Mouse (Mus musculus): ENCODE measurements around the gene Coro1b. TPM values are rescaled to one million over a fixed set of nuclear protein-coding genes. Genes with fewer than 3 reads are reported as not detected.

Gene Coro1b
- polyA plus RNA-seq, 1 experiment: 240 TPM

DNA sequence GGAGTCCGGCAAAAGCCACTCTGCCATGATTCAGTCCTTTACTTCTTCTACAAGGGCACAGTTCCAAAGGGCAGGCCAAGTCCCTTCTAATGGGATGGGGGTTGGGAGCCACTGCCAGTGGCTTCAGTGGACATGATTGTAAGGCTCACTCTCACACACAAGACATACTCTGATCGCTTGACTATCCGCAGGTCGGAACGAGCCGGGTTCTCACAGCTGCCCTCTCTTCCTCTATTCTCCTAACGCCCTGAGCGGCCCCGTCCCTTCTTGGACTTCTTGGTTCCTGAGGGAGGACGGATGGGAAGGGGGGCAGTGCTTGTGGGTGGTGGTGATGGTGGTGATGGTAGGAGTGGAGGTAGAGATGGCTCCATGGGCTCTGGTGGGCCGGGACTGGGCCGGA lies 8.4 kb downstream of the Coro1b start:
- H3K4me1 ChIP-seq (ENCODE audit: control insufficient read depth, insufficient read depth, low read length): peaks cover 21% of the 10 kb centered on the region
- TF ChIP-seq CTCF (IDR thresholded peaks at IDR 0.05; ENCODE audit: borderline replicate concordance, insufficient read depth, low read depth, low read length) (no peak), POLR2A (IDR thresholded peaks at IDR 0.05; ENCODE audit: borderline replicate concordance, insufficient read depth, low read length) (no peak)
- no peak overlapping the region for H3K27ac ChIP-seq (ENCODE audit: insufficient read depth, low read length)
- peak in 1 of 2 experiments; percentile 12 for DNase-seq
- no peak overlapping the region for H3K4me3 ChIP-seq (replicated peaks; ENCODE audit: insufficient read depth, low read depth, low read length)
- WGBS: 84% methylated on average over 12 of the region's 12 CpGs
- no peaks in the 10 kb centered on the region for H3K27me3 ChIP-seq (ENCODE audit: control insufficient read depth, insufficient read depth, low read length)

DNA sequence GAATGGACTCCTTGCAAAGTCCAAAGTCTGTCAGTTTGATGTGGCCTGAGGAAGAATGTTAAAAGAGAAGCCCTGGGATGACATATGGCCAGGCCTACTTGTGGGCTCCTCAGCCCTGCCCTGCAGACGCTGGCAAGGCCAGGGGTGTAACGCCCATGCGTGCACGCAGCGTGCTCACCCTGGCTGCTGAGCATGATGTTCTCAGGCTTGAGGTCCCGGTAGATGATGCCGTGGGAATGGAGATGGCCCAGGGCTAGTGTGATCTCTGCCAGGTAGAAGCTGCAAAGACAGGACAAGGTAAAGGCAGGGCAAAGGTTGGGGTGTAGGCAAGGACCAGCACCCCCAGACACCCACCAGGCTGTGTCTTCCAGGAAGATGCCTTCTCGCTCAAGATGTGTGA lies 10.6 kb downstream of the Coro1b start:
- 94% methylated on average over 8 of the region's 8 CpGs for WGBS
- peak in 1 of 2 experiments; percentile 16 for DNase-seq
- no peak overlapping the region for H3K27ac ChIP-seq (ENCODE audit: insufficient read depth, low read length)
- TF ChIP-seq POLR2A (IDR thresholded peaks at IDR 0.05; ENCODE audit: borderline replicate concordance, insufficient read depth, low read length): no peak
- no peaks in the 10 kb centered on the region for H3K27me3 ChIP-seq (ENCODE audit: control insufficient read depth, insufficient read depth, low read length)
- peaks cover 3% of the 10 kb centered on the region; the same call in 1 of the 2 replicates for H3K4me1 ChIP-seq (ENCODE audit: control insufficient read depth, insufficient read depth, low read length)
- no peak overlapping the region for H3K4me3 ChIP-seq (replicated peaks; ENCODE audit: insufficient read depth, low read depth, low read length)

DNA sequence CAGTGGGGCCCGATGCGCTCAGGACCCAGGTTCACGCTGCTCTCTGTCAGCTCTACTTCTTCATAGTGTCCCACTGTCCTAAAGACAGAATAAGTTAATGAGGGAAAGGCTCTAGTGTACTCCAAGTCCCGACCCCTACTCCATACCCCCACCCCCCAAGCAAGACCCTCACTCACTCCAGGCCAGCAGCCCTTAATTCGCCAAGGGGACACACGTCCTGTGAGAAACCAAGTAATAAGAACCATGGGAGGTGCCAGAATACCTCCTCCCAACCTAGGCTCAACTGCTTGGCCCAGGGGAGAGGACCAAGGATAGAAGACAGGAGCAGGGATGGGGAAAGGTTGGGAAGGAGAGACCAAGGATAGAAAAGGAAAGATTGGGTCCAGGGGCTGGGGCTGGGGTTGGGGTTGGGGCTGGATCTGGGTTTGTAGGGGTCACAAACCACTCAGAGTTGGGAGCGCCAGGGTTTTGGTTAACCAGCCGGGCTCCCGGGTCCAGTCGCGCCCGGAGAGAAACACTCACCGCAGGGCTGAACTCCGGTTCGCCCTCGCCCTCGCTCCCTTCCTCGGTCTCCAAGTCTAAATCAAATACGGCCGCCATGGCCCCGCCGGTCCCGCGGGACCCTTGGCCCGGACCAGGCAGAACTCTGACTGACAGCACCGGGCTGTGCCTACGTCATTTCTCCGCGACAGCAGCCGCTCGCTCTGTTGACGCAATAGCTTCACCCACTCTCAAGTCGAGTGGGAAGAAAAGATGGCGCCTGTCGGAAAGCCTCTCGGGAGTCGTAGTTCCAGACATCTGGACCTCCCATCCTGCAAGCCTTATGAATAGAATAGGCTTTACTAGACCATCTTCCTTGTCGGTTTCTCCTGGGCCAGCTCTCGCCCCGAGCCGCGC lies 14.5 kb downstream of the Coro1b start, which contains the start of gene Rps6kb2:
TSS of gene Rps6kb2 (minus strand) at position 709 of the 897 bp plus-strand sequence.
- Histone ChIP-seq H3K27me3 (ENCODE audit: control insufficient read depth, insufficient read depth, low read length) (no peaks in the 10 kb centered on the region), H3K27ac (ENCODE audit: insufficient read depth, low read length) (peak within 1 kb of the TSS; percentile 59), H3K4me1 (ENCODE audit: control insufficient read depth, insufficient read depth, low read length) (0 out of 2 replicates have a peak, but pooled peaks cover 3% of the 10 kb centered on the region), H3K4me3 (replicated peaks; ENCODE audit: insufficient read depth, low read depth, low read length) (peak within 1 kb of the TSS; percentile 75)
- DNase-seq: peak; percentile 97
- 6% methylated on average over 42 of the region's 42 CpGs for WGBS
- TF ChIP-seq CTCF (IDR thresholded peaks at IDR 0.05; ENCODE audit: borderline replicate concordance, insufficient read depth, low read depth, low read length) (no peak), POLR2A (IDR thresholded peaks at IDR 0.05; ENCODE audit: borderline replicate concordance, insufficient read depth, low read length) (peak; percentile 71; the same call in 1 of the 2 replicates)

DNA sequence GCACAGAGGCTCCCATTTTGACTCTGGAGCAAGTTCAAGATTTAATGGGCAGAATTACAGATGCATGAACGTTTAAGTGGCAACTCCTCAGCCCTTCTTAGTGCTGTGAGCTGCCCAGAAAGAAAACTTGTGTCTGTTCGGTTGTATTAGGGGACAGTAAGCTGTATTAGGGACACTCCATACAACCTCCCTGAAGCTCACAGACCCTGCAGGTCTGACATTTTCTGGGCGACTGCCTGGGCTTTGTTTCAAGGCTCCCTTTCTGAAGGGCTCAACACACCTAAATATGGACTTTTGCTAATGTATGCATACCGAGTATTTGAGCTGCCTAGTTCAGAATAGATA lies 15.1 kb downstream of the Coro1b start:
- H3K4me1 ChIP-seq (ENCODE audit: control insufficient read depth, insufficient read depth, low read length): 0 out of 2 replicates have a peak, but pooled peaks cover 3% of the 10 kb centered on the region
- H3K27me3 ChIP-seq (ENCODE audit: control insufficient read depth, insufficient read depth, low read length): no peaks in the 10 kb centered on the region
- H3K4me3 ChIP-seq (replicated peaks; ENCODE audit: insufficient read depth, low read depth, low read length): peak overlapping the region; percentile 75
- 28% methylated on average over 4 of the region's 4 CpGs for WGBS
- peak overlapping the region; percentile 59 for H3K27ac ChIP-seq (ENCODE audit: insufficient read depth, low read length)
- TF ChIP-seq CTCF (IDR thresholded peaks at IDR 0.05; ENCODE audit: borderline replicate concordance, insufficient read depth, low read depth, low read length) (no peak), POLR2A (IDR thresholded peaks at IDR 0.05; ENCODE audit: borderline replicate concordance, insufficient read depth, low read length) (no peak)
- DNase-seq: no peak

DNA sequence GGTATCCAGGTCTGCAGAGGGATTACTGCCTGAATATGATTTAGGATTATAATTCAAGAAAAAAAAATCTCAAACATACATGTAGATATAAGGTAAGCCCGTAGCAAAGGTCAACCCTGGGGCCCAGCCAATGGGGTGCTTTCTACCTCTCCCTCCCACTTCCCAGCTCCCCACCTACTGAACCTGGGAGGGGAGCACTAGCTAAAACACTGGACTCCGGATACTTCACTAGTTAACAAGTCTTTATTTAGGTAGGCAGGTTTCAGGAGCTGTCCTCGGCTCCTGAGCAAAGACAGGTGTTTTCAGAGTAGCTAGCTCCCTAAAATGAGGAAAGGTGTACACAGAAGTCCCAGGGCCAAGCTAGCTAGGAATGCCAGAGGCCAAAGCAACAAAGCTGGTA lies 15.7 kb downstream of the Coro1b start:
- Histone ChIP-seq H3K4me1 (ENCODE audit: control insufficient read depth, insufficient read depth, low read length) (0 out of 2 replicates have a peak, but pooled peaks cover 3% of the 10 kb centered on the region), H3K4me3 (replicated peaks; ENCODE audit: insufficient read depth, low read depth, low read length) (no peak overlapping the region), H3K27me3 (ENCODE audit: control insufficient read depth, insufficient read depth, low read length) (no peaks in the 10 kb centered on the region), H3K27ac (ENCODE audit: insufficient read depth, low read length) (no peak overlapping the region)
- TF ChIP-seq CTCF (IDR thresholded peaks at IDR 0.05; ENCODE audit: borderline replicate concordance, insufficient read depth, low read depth, low read length) (no peak), POLR2A (IDR thresholded peaks at IDR 0.05; ENCODE audit: borderline replicate concordance, insufficient read depth, low read length) (no peak)
- WGBS: 93% methylated on average over 3 of the region's 3 CpGs
- DNase-seq: peak in 1 of 2 experiments; percentile 17

DNA sequence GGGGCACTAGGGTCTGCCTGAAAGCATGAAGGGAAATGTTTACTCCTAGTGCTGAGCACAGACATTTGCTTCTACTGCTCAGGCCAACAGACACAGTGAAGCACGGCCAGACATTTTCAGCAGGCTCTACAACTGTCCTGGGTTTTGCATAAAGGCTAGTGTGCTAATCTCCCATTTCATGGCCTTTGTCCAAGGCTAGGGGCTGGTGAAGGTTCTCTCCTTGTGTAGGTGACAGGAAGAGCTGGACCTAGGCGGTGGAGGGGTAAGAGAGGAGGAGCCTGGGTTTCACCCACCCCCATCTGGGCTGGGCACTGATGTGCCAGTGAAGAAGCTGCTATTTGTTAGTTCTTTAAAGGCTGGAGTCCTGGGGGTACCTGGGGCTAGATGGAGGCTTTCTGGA lies 16.3 kb downstream of the Coro1b start:
- Histone ChIP-seq H3K4me3 (replicated peaks; ENCODE audit: insufficient read depth, low read depth, low read length) (no peak overlapping the region), H3K27ac (ENCODE audit: insufficient read depth, low read length) (no peak overlapping the region), H3K27me3 (ENCODE audit: control insufficient read depth, insufficient read depth, low read length) (no peaks in the 10 kb centered on the region), H3K4me1 (ENCODE audit: control insufficient read depth, insufficient read depth, low read length) (peaks cover 3% of the 10 kb centered on the region; the same call in 1 of the 2 replicates)
- DNase-seq: no peak
- TF ChIP-seq POLR2A (IDR thresholded peaks at IDR 0.05; ENCODE audit: borderline replicate concordance, insufficient read depth, low read length) (no peak), CTCF (IDR thresholded peaks at IDR 0.05; ENCODE audit: borderline replicate concordance, insufficient read depth, low read depth, low read length) (no peak)
- WGBS: 82% methylated on average over 2 of the region's 2 CpGs

DNA sequence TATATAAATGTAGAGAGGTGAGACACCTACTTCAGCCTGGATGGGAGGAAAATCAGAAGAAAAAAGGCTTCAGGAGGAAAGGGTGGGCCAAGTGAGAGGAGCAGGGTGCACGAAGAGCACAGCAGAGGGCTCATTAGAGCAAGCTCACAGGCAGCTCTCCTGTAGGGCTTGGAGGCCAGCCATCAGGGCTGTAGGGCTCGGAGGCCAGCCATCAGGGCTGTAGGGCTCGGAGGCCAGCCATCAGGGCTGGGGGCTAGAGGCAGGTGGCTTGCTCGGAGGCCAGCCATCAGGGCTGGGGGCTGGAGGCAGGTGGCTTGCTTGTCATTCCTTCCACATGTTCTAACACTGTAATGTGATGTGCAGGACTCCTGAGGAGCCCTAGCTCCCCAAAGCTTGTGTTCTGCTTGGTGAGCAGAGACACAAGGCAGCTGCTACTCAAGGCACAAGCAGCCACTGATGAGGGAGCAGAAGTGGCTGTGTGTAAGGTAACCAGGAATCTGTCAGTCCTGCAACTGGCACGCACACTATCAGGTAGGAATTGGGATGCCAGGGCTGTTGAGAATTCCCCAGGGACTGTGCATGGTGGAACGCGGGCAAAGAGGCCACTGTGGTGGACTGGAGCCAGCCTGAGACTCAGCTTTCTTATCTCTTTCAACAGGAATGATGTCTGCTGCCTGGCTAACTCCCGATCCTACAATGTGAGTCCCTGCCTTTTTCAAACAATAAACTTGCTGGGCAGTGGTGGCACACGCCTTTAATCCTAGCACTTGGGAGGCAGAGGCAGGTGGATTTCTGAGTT lies 18.5 kb downstream of the Coro1b start:
- H3K27ac ChIP-seq (ENCODE audit: insufficient read depth, low read length): no peak overlapping the region
- H3K27me3 ChIP-seq (ENCODE audit: control insufficient read depth, insufficient read depth, low read length): no peaks in the 10 kb centered on the region
- WGBS: 49% methylated on average over 9 of the region's 9 CpGs
- H3K4me3 ChIP-seq (replicated peaks; ENCODE audit: insufficient read depth, low read depth, low read length): no peak overlapping the region
- no peak for TF ChIP-seq POLR2A (IDR thresholded peaks at IDR 0.05; ENCODE audit: borderline replicate concordance, insufficient read depth, low read length)
- DNase-seq: no peak
- H3K4me1 ChIP-seq (ENCODE audit: control insufficient read depth, insufficient read depth, low read length): peaks cover 7% of the 10 kb centered on the region; the same call in 1 of the 2 replicates

Data from cerebellum, adult 2 months (tissue).